Mouse (Mus musculus): Measurements from ENCODE around the gene Jade1. TPM values are rescaled to one million over a fixed set of nuclear protein-coding genes. Genes with fewer than 3 reads are reported as not detected.

Jade1 gene
- total and polyA plus RNA-seq, 3 experiments: 116 to 150 (median 134) TPM

DNA sequence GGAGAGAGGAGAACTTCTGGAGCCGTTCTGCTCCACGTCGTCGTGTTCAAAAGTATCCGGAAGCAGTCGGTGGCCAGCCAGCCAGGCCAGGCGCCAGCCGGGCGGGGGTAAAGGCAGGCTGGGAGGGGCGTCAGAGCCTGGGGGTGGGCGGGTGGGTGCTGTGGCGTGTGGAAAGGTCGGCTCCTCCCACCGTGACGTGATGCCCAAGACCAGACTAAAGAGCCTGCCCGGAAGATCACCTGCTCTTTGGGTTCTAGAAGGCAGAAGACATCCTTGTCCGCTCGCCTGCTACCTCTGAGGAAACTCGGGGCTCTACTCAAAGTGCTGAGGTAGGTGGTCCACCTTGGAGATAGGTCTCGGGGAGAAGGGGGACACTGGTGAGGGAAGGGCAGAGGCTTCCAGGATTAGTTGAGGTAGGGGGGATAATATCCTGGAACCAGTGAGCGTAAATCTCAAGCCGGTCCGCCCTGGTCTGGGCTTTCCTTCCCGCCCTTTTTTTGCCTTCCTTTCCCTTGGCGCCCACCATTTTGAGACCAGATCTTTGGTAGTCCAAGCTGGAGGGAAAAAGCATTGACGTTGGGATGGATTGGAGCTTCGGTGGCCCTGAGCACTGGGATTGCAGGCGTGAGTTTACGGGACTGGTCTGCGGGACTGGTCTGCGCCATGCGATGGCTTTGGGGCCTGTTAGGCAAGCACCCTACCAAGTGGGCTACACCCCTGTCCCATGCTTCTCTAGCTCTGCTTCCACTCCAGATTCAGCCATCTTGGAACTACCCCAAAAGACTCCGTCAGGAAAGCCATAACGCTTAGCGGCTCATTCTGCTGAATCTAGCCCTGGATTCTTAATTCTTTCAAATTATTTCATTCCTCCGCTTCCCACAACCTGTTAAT is at the start of gene Jade1 (continued):
- peak; percentile 88; the same call in 1 of the 2 replicates for TF ChIP-seq POLR2AphosphoS5 (IDR thresholded peaks at IDR 0.05; ENCODE audit: borderline replicate concordance, low read depth, low read length)
- TF ChIP-seq NELFE (IDR thresholded peaks at IDR 0.05; ENCODE audit: low read depth, low read length): peak; percentile 99

GRCm38 (mm10) chr3:41509441-41509840 is 46.1 kb upstream of the Jade1 start:
- no peaks in the 10 kb centered on the region for H3K4me1 ChIP-seq (ENCODE audit: control insufficient read depth in 1 of 2, insufficient read depth in 2 of 2, low read length in 2 of 2)
- H3K9me3 ChIP-seq (replicated peaks; ENCODE audit: insufficient read depth, low read length): no peaks in the 10 kb centered on the region
- H3K27me3 ChIP-seq (ENCODE audit: control insufficient read depth in 1 of 2, insufficient read depth in 2 of 2, low read length in 2 of 2): no peaks in the 10 kb centered on the region; a peak in 2 of 4 replicates
- no peaks in the 10 kb centered on the region for H3K36me3 ChIP-seq (ENCODE audit: control insufficient read depth in 1 of 2, insufficient read depth in 2 of 2, low read length in 2 of 2)
- H3K9ac ChIP-seq (ENCODE audit: control insufficient read depth, low read depth, low read length, poor library complexity, severe bottlenecking): no peak overlapping the region
- no peaks in the 10 kb centered on the region for H3K79me2 ChIP-seq (ENCODE audit: control insufficient read depth, insufficient read depth, low read length, poor library complexity)
- H3K4me3 ChIP-seq (ENCODE audit: control insufficient read depth in 1 of 2, insufficient read depth in 1 of 2, low read depth in 2 of 2, low read length in 2 of 2): no peak overlapping the region
- no peak for TF ChIP-seq MAX (IDR thresholded peaks at IDR 0.05; ENCODE audit: low read length)
- no peak for TF ChIP-seq MYB (IDR thresholded peaks at IDR 0.05; ENCODE audit: low read depth, low read length)
- TF ChIP-seq CTCF (IDR thresholded peaks at IDR 0.05 in 2 of 3, conservative IDR thresholded peaks at IDR 0.05 in 1 of 3; ENCODE audit: control insufficient read depth in 1 of 3, insufficient read depth in 1 of 3, low read depth in 2 of 3, low read length in 3 of 3, poor library complexity in 1 of 3, severe bottlenecking in 1 of 3): no peak
- TF ChIP-seq MEF2A (IDR thresholded peaks at IDR 0.05; ENCODE audit: extremely low read depth, insufficient replicate concordance, low read depth, low read length, poor library complexity, severe bottlenecking): no peak
- no peak for TF ChIP-seq CHD2 (IDR thresholded peaks at IDR 0.05; ENCODE audit: low read length)
- TF ChIP-seq UBTF (IDR thresholded peaks at IDR 0.05; ENCODE audit: borderline replicate concordance, insufficient read depth, low read depth, low read length): no peak
- no peak overlapping the region for H3K27ac ChIP-seq (ENCODE audit: control insufficient read depth, low read depth, low read length)
- no peak for DNase-seq (ENCODE audit: low read depth, low spot score)

GRCm38 (mm10) chr3:41510191-41510590 is 45.3 kb upstream of the Jade1 start:
- Histone ChIP-seq H3K4me3 (ENCODE audit: control insufficient read depth in 1 of 2, insufficient read depth in 1 of 2, low read depth in 2 of 2, low read length in 2 of 2) (no peak overlapping the region), H3K79me2 (ENCODE audit: control insufficient read depth, insufficient read depth, low read length, poor library complexity) (no peaks in the 10 kb centered on the region), H3K36me3 (ENCODE audit: control insufficient read depth in 1 of 2, insufficient read depth in 2 of 2, low read length in 2 of 2) (no peaks in the 10 kb centered on the region), H3K9ac (ENCODE audit: control insufficient read depth, low read depth, low read length, poor library complexity, severe bottlenecking) (no peak overlapping the region), H3K9me3 (replicated peaks; ENCODE audit: insufficient read depth, low read length) (no peaks in the 10 kb centered on the region), H3K27ac (ENCODE audit: control insufficient read depth, low read depth, low read length) (no peak overlapping the region), H3K27me3 (ENCODE audit: control insufficient read depth in 1 of 2, insufficient read depth in 2 of 2, low read length in 2 of 2) (no peaks in the 10 kb centered on the region; a peak in 2 of 4 replicates), H3K4me1 (ENCODE audit: control insufficient read depth in 1 of 2, insufficient read depth in 2 of 2, low read length in 2 of 2) (no peaks in the 10 kb centered on the region)
- DNase-seq (ENCODE audit: low read depth, low spot score): no peak
- TF ChIP-seq MAFK (IDR thresholded peaks at IDR 0.05; ENCODE audit: borderline replicate concordance, low read depth, low read length): no peak
- no peak for TF ChIP-seq SMC3 (IDR thresholded peaks at IDR 0.05; ENCODE audit: low read depth, low read length)
- TF ChIP-seq NELFE (IDR thresholded peaks at IDR 0.05; ENCODE audit: low read depth, low read length): no peak
- no peak for TF ChIP-seq BHLHE40 (IDR thresholded peaks at IDR 0.05; ENCODE audit: borderline replicate concordance, low read depth, low read length)
- no peak for TF ChIP-seq MEF2A (IDR thresholded peaks at IDR 0.05; ENCODE audit: extremely low read depth, insufficient replicate concordance, low read depth, low read length, poor library complexity, severe bottlenecking)
- TF ChIP-seq POLR2A (IDR thresholded peaks at IDR 0.05; ENCODE audit: control insufficient read depth in 1 of 2, insufficient read depth in 1 of 2, low read depth in 1 of 2, low read length in 2 of 2, poor library complexity in 1 of 2): no peak
- TF ChIP-seq UBTF (IDR thresholded peaks at IDR 0.05; ENCODE audit: borderline replicate concordance, insufficient read depth, low read depth, low read length): no peak
- no peak for TF ChIP-seq ETS1 (IDR thresholded peaks at IDR 0.05; ENCODE audit: low read depth, low read length)
- TF ChIP-seq POLR2AphosphoS5 (IDR thresholded peaks at IDR 0.05; ENCODE audit: borderline replicate concordance, low read depth, low read length): no peak
- TF ChIP-seq CTCF (IDR thresholded peaks at IDR 0.05 in 2 of 3, conservative IDR thresholded peaks at IDR 0.05 in 1 of 3; ENCODE audit: control insufficient read depth in 1 of 3, insufficient read depth in 1 of 3, low read depth in 2 of 3, low read length in 3 of 3, poor library complexity in 1 of 3, severe bottlenecking in 1 of 3): no peak
- no peak for TF ChIP-seq MYC (IDR thresholded peaks at IDR 0.05; ENCODE audit: low read depth, low read length)
- TF ChIP-seq CHD2 (IDR thresholded peaks at IDR 0.05; ENCODE audit: low read length): no peak
- TF ChIP-seq MAX (IDR thresholded peaks at IDR 0.05; ENCODE audit: low read length): no peak
- TF ChIP-seq GABPA (IDR thresholded peaks at IDR 0.05; ENCODE audit: low read depth, low read length): no peak
- no peak for TF ChIP-seq POLR2AphosphoS2 (IDR thresholded peaks at IDR 0.05; ENCODE audit: low read length)
